Mouse (Mus musculus) lung, embryonic 14.5 days (tissue): ENCODE measurements at regions not wholly inside any gene's neighbourhood (a gene's known extent, or its start where the extent isn't known, plus 50 kb on each side); places are given as distances from the start of the nearest gene placed in this dataset.

Source experiments
- ATAC-seq: fragments of 200-750 bp; cut with Nextera tagmentation; 2 replicates; pipeline ENCODE4 v1.8.0; 2017; ENCODE audit warnings: mild to moderate bottlenecking, moderate TSS enrichment, moderate library complexity; ENCODE audit not compliant: insufficient read depth
- DNase-seq: peaks from one replicate; pipeline ENCODE4 v3.0.0-alpha.2; 2015
- H3K27ac ChIP-seq: fragments of 300-500 bp; sonication (generic); 2 replicates; pipeline ENCODE4 v1.5.1; 2014; ENCODE audit warnings: low read depth, mild to moderate bottlenecking, moderate library complexity
- H3K27me3 ChIP-seq: fragments of 300-500 bp; sonication (generic); 2 replicates; pipeline ENCODE4 v1.6.1; 2014; ENCODE audit warnings: low read length, control low read depth; ENCODE audit not compliant: insufficient read depth
- H3K36me3 ChIP-seq: fragments of 300-500 bp; sonication (generic); 2 replicates; pipeline ENCODE4 v1.6.1; 2014; ENCODE audit warnings: control low read depth; ENCODE audit not compliant: insufficient read depth
- H3K4me1 ChIP-seq: fragments of 300-500 bp; sonication (generic); 2 replicates; pipeline ENCODE4 v1.6.1; 2014; ENCODE audit warnings: antibody characterized with exemption, control low read depth; ENCODE audit not compliant: insufficient read depth
- H3K4me2 ChIP-seq: fragments of 300-500 bp; sonication (generic); 2 replicates; pipeline ENCODE4 v1.6.1; 2014; ENCODE audit warnings: mild to moderate bottlenecking
- H3K4me3 ChIP-seq: fragments of 300-500 bp; sonication (generic); 2 replicates; pipeline ENCODE4 v1.5.1; 2014; ENCODE audit warnings: low read depth, low read length
- H3K9ac ChIP-seq: fragments of 300-500 bp; sonication (generic); 2 replicates; pipeline ENCODE4 v1.6.1; 2014
- H3K9me3 ChIP-seq: fragments of 300-500 bp; sonication (generic); 2 replicates; pipeline ENCODE4 v1.6.1; 2016; ENCODE audit warnings: low read depth, low read length, control low read depth
- CTCF ChIP-seq: IDR thresholded peaks from 2 replicates; pipeline ENCODE4 v1.5.1; 2016; ENCODE audit warnings: antibody characterized with exemption, low read depth
- whole genome bisulfite sequencing: fragments of 180-500 bp; shearing (Covaris S2); extraction: QIAGEN DNeasy Blood & Tissue Kit; methylation state at CpG from one replicate; pipeline ENCODE4 v1.1.7; 2014; 5-methylcytosine and 5-hydroxymethylcytosine counted together

DNA sequence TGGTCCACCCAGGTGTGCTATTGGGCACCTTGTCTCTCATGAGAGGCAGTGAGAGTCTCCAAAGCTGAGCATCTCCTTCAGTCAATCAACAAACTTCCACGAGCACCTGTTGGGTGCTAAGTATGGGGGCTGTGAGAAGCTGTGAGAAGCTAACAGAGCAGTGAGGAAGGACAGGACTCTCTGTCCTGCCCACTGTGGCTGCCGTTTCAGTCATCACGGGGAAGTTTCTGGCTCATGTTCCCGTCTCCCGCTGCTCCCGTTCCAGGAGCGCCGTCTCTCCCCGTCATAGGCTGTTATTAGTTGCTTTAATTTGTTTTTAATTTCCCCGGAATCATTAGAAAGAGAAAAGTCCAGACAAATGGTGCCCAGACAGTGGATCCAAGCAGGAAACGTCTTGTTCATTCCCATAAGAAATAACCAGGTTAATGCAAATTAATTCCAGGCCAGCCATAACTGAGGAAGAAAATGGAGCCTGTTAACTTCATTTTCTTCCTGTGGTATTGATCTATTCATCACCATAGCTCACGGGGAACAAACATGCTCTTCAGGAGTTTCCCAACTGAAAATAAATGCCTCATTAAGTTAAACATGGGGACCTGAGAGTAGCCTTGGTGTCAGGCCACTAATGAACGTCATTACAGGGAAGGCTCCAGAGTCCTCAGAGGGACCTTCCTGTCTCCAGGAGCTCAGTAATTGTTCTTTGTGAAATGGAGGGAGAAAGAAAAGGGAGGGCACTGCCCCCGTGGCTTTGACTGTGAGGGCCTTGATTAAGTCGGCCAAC is 70.3 kb downstream of the Matn1 start:
- WGBS = 64% methylated on average over 15 of the region's 15 CpGs
- Histone ChIP-seq H3K4me3 (no peak overlapping the region), H3K4me2 (no peak overlapping the region), H3K36me3 (no peaks in the 10 kb centered on the region), H3K9me3 (no peaks in the 10 kb centered on the region), H3K4me1 (no peaks in the 10 kb centered on the region), H3K27me3 (no peaks in the 10 kb centered on the region), H3K27ac (no peak overlapping the region), H3K9ac (no peak overlapping the region)
- no peak for TF ChIP-seq CTCF
- DNase-seq (no peak), ATAC-seq (no peak)

DNA sequence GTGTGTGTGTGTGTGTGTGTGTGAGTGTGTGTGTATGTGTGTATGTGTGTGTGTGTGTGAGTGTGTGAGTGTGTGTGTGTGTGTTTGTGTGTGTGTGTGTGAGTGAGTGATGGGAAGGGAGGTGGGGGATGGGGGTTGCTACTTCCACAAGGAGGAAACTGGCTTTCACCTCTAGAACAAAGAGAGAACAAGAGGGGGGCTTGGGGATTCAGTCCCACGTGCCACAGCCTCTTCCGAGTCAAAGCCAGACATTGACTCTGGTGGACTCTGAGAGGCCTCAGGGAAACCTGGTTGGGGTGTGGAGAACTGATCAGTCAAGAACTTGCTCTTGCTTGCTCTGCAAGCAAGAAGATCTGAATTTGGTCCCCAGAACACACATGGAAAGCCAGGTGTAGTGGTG is 71.0 kb downstream of the Matn1 start:
- Histone ChIP-seq H3K36me3 (no peaks in the 10 kb centered on the region), H3K9ac (no peak overlapping the region), H3K9me3 (no peaks in the 10 kb centered on the region), H3K4me2 (no peak overlapping the region), H3K4me1 (no peaks in the 10 kb centered on the region), H3K27me3 (no peaks in the 10 kb centered on the region), H3K4me3 (no peak overlapping the region), H3K27ac (no peak overlapping the region)
- TF ChIP-seq CTCF = no peak
- WGBS = 50% methylated on average over 2 of the region's 2 CpGs
- DNase-seq (no peak), ATAC-seq (no peak)

DNA sequence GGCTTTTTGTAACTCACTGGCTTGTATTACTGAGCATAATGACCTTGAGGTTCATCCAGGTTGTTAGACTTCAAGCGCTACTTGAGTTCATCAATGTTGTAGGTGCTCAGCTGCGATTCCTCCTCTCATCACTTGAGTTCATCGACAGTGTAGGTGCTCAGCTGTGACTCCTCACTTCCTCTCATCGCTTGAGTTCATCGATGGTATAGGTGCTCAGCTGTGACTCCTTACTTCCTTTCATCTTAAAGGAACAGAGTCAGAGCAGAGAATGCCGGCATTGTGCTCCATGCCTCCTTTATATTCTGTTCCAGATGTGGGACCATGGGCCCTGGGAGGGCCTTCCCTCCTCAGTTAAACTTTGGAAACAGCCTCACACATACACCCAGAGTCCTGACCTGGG is 79.4 kb downstream of the Matn1 start:
- Histone ChIP-seq H3K9ac (no peak overlapping the region), H3K4me1 (no peaks in the 10 kb centered on the region), H3K36me3 (no peaks in the 10 kb centered on the region), H3K27me3 (no peaks in the 10 kb centered on the region), H3K4me3 (no peak overlapping the region), H3K9me3 (no peaks in the 10 kb centered on the region), H3K27ac (no peak overlapping the region), H3K4me2 (no peak overlapping the region)
- DNase-seq (peak; percentile 28), ATAC-seq (no peak)
- 35% methylated on average over 6 of the region's 6 CpGs for WGBS
- TF ChIP-seq CTCF = no peak

DNA sequence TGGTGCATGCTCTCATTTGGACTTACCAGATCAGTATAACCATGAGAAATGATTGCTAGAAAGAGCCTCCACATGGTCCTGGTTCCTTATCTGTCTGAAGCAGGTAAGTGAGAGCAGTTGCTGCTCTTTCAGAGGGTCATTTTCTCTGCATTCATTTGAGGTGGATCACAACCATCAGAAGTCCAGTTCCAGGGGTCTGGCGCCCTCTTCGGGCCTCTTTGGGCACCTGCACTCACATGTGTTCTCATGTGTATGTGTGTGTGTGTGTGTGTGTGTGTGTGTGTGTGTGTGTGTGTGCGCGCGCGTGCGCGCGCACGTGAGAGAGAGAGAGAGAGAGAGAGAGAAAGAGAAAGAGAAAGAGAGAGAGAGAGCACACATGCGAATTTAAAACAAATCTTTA is 92.1 kb downstream of the Matn1 start:
- Histone ChIP-seq H3K9ac (no peak overlapping the region), H3K9me3 (no peaks in the 10 kb centered on the region), H3K27ac (no peak overlapping the region), H3K4me3 (no peak overlapping the region), H3K4me1 (no peaks in the 10 kb centered on the region), H3K4me2 (no peak overlapping the region), H3K27me3 (no peaks in the 10 kb centered on the region), H3K36me3 (no peaks in the 10 kb centered on the region)
- no peak for TF ChIP-seq CTCF
- ATAC-seq (no peak), DNase-seq (no peak)
- 86% methylated on average over 11 of the region's 11 CpGs for WGBS

DNA sequence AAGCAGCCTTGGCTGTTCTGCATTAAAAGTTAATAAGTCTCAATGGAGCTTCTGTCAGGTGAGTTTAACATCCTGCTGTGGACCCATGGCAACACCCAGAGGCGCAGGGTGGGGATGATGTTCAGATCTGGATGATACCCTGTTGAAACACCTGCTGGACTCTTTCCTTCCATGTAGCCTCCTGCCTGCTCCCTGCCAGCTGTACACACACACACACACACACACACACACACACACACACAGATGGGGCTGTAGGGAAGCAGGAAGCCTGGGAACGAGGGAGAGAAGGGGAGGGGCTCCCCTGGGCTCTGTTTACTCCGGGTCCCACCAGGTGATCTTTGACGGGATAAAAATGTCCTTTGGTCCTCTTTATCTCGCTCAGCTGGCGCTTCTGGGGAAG is 93.0 kb downstream of the Matn1 start:
- Histone ChIP-seq H3K4me3 (no peak overlapping the region), H3K9me3 (no peaks in the 10 kb centered on the region), H3K27me3 (no peaks in the 10 kb centered on the region), H3K27ac (no peak overlapping the region), H3K9ac (no peak overlapping the region), H3K4me1 (no peaks in the 10 kb centered on the region), H3K4me2 (no peak overlapping the region), H3K36me3 (no peaks in the 10 kb centered on the region)
- TF ChIP-seq CTCF = no peak
- 8% methylated on average over 6 of the region's 6 CpGs for WGBS
- ATAC-seq (no peak), DNase-seq (no peak)

DNA sequence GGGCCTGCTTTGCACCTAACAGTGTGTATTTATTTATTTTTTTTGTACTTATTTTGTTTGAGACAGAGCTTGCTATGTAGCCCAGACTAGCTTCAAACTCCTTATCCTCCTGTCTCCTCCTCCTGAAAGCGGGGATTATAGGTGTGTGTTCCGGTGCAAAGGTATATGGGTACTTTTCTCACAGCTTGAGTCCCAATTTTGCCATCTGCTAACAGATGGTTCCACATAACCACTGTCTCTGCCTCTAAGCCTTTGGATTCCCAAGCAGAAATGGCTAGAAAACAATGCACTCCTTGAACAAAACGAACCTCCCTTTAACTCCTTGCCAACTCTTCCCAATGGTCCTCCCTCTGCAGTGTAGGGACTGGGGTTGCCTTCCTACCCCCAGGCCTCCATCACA is 95.5 kb downstream of the Matn1 start:
- Histone ChIP-seq H3K4me1 (no peaks in the 10 kb centered on the region), H3K9me3 (no peaks in the 10 kb centered on the region), H3K4me3 (no peak overlapping the region), H3K27me3 (no peaks in the 10 kb centered on the region), H3K4me2 (no peak overlapping the region), H3K9ac (no peak overlapping the region), H3K27ac (no peak overlapping the region), H3K36me3 (no peaks in the 10 kb centered on the region)
- ATAC-seq (no peak), DNase-seq (no peak)
- 58% methylated on average over 3 of the region's 3 CpGs for WGBS
- TF ChIP-seq CTCF = no peak

DNA sequence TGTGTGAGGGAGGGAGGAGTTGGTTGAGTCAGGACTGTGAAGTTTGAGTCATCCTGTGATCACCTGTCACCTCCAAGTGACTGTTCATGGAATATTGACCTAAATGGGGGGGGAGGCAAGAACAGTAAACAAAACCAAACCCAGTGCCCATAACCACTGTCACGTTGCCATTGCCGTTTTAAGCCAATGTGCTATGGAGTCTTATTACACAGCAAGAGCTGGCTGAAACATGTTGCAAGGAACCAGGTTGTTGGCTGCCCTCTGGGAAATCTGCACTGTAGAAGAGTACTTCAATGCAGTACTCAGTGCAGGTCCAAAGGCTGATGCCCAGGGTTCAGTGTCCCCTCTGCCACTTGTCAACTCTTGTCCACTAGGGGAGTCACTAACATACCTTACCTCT is 97.0 kb downstream of the Matn1 start:
- Histone ChIP-seq H3K4me2 (no peak overlapping the region), H3K9ac (no peak overlapping the region), H3K27ac (no peak overlapping the region), H3K27me3 (no peaks in the 10 kb centered on the region), H3K4me1 (no peaks in the 10 kb centered on the region), H3K9me3 (no peaks in the 10 kb centered on the region), H3K36me3 (no peaks in the 10 kb centered on the region), H3K4me3 (no peak overlapping the region)
- ATAC-seq (no peak), DNase-seq (no peak)
- TF ChIP-seq CTCF = peak; percentile 28
- WGBS = 38% methylated on average over 2 of the region's 2 CpGs

DNA sequence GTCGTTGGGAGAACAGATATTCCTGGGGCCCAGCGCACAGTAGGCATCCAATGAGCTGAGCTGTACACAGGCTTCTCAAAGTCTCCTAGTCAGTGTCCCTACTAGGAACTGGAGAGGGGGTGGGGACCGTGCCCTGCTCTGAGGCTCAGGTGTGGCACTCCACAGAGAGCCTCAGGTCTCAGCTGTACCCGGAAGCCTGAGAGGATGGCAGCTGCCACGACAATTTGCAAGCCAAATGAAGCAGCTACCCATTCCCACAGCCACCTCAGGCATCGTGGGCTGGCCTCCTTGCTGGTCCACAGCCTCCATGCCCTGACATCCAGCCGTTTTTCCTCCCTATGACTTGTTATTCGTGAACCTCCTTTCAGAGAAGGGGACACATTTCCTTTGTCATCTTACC is 101.9 kb downstream of the Matn1 start:
- no peak overlapping the region for H3K9ac ChIP-seq
- no peak for DNase-seq
- H3K27me3 ChIP-seq = no peaks in the 10 kb centered on the region
- H3K4me2 ChIP-seq = no peak overlapping the region
- ATAC-seq = no peak
- no peak for TF ChIP-seq CTCF
- no peaks in the 10 kb centered on the region for H3K36me3 ChIP-seq
- 43% methylated on average over 8 of the region's 8 CpGs for WGBS
- H3K4me1 ChIP-seq = no peaks in the 10 kb centered on the region
- H3K4me3 ChIP-seq = no peak overlapping the region
- H3K27ac ChIP-seq = no peak overlapping the region
- no peaks in the 10 kb centered on the region for H3K9me3 ChIP-seq
